Mouse (Mus musculus) thymus, adult 2 months (tissue): ENCODE measurements around the gene Mcm2.

Experiments used
- CTCF ChIP-seq: fragments of 200-500 bp; IDR thresholded peaks from 2 replicates; pipeline ENCODE4 v1.5.1; 2012; ENCODE audit warnings: mild to moderate bottlenecking, control low read depth, low read length, moderate library complexity, borderline replicate concordance; ENCODE audit not compliant: control insufficient read depth, poor library complexity, insufficient read depth; ENCODE audit errors: extremely low read depth
- POLR2A ChIP-seq: fragments of 200-500 bp; IDR thresholded peaks from 2 replicates; pipeline ENCODE4 v1.6.1; 2012; ENCODE audit warnings: mild to moderate bottlenecking, low read length, control low read depth, moderate library complexity; ENCODE audit not compliant: control insufficient read depth, poor library complexity, insufficient read depth; ENCODE audit errors: extremely low read depth

- TF ChIP-seq POLR2A, result no peak
- TF ChIP-seq CTCF, result peak; percentile 73; the same call in 1 of the 2 replicates
These were observed 17.6 kb upstream of the Mcm2 start for GRCm38 (mm10) chr6:88916153-88916552.
